Mouse (Mus musculus): ENCODE results near the gene Trp53tg5.

Gene Trp53tg5

GRCm38 (mm10) chr2:164432541-164433191 is 40.9 kb downstream of the Trp53tg5 start:
- no peak for DNase-seq (ENCODE audit: low spot score in 2 of 2)

GRCm38 (mm10) chr2:164431676-164432465 is 41.7 kb downstream of the Trp53tg5 start:
- no peak for DNase-seq (ENCODE audit: low spot score in 2 of 2)

GRCm38 (mm10) chr2:164430697-164431096 is 42.8 kb downstream of the Trp53tg5 start:
- DNase-seq (ENCODE audit: low spot score in 2 of 2): no peak

- no peak for DNase-seq (ENCODE audit: low spot score in 2 of 2)
Measured at GRCm38 (mm10) chr2:164429881-164430615, 43.5 kb downstream of the Trp53tg5 start.

GRCm38 (mm10) chr2:164428451-164428850 is 45.1 kb downstream of the Trp53tg5 start:
- no peak for DNase-seq (ENCODE audit: low spot score in 2 of 2)

- no peak for DNase-seq (ENCODE audit: low spot score in 2 of 2)
Measured at GRCm38 (mm10) chr2:164426952-164427351, 46.6 kb downstream of the Trp53tg5 start.

GRCm38 (mm10) chr2:164426121-164426520 is 47.4 kb downstream of the Trp53tg5 start:
- no peak for DNase-seq (ENCODE audit: low spot score in 2 of 2)

- DNase-seq (ENCODE audit: low spot score in 2 of 2): no peak
Measured at GRCm38 (mm10) chr2:164425401-164425800, 48.1 kb downstream of the Trp53tg5 start.

- no peak for DNase-seq (ENCODE audit: low spot score in 2 of 2)
Measured at GRCm38 (mm10) chr2:164424406-164424805, 49.1 kb downstream of the Trp53tg5 start.

GRCm38 (mm10) chr2:164423464-164423863 is 50.1 kb downstream of the Trp53tg5 start:
- no peak for DNase-seq (ENCODE audit: low spot score in 2 of 2)

GRCm38 (mm10) chr2:164422675-164423393 is 50.7 kb downstream of the Trp53tg5 start:
- DNase-seq (ENCODE audit: low spot score in 2 of 2): no peak

- no peak for DNase-seq (ENCODE audit: low spot score in 2 of 2)
Measured at GRCm38 (mm10) chr2:164421979-164422378, 51.5 kb downstream of the Trp53tg5 start.

- no peak for DNase-seq (ENCODE audit: low spot score in 2 of 2)
Measured at GRCm38 (mm10) chr2:164421306-164421705, 52.2 kb downstream of the Trp53tg5 start.

Measured in urinary bladder, postnatal 4 days (tissue).